Mouse (Mus musculus): ENCODE measurements around the gene Flrt1. TPM values are rescaled to one million over a fixed set of nuclear protein-coding genes. Genes with fewer than 3 reads are reported as not detected.
"Not testable (repeated sequence)": the region's sequence is repeated elsewhere in the genome, so short reads cannot be mapped to it uniquely, and the experiment has no call there.

The Flrt1 gene
- polyA plus RNA-seq, 1 experiment from 2014 or later = 9.9 TPM

GRCm38 (mm10) chr19:7062916-7063315, 42.6 kb downstream of the Flrt1 start:
- Histone ChIP-seq H3K27me3 (replicated peaks) (peaks cover 47% of the 10 kb centered on the region), H3K4me2 (replicated peaks) (no peak overlapping the region), H3K36me3 (no peaks in the 10 kb centered on the region), H3K9ac (no peak overlapping the region), H3K27ac (no peak overlapping the region), H3K9me3 (no peaks in the 10 kb centered on the region), H3K4me3 (no peak overlapping the region), H3K4me1 (peaks cover 34% of the 10 kb centered on the region)
- WGBS = 92% methylated on average over 8 of the region's 8 CpGs
- no peak for ATAC-seq (ENCODE audit: low FRiP score, low read depth)

GRCm38 (mm10) chr19:7062110-7062509, 43.4 kb downstream of the Flrt1 start:
- Histone ChIP-seq H3K36me3 (no peaks in the 10 kb centered on the region), H3K27me3 (replicated peaks) (peaks cover 49% of the 10 kb centered on the region), H3K4me3 (no peak overlapping the region), H3K4me1 (peaks cover 34% of the 10 kb centered on the region), H3K4me2 (replicated peaks) (no peak overlapping the region), H3K9ac (no peak overlapping the region), H3K9me3 (no peaks in the 10 kb centered on the region), H3K27ac (no peak overlapping the region)
- WGBS = 83% methylated on average over 5 of the region's 5 CpGs
- ATAC-seq (ENCODE audit: low FRiP score, low read depth) = no peak

- Histone ChIP-seq H3K27ac (no peak overlapping the region), H3K4me1 (peaks cover 27% of the 10 kb centered on the region), H3K9me3 (no peaks in the 10 kb centered on the region), H3K9ac (no peak overlapping the region), H3K4me3 (no peak overlapping the region), H3K27me3 (replicated peaks) (peaks cover 51% of the 10 kb centered on the region), H3K36me3 (no peaks in the 10 kb centered on the region), H3K4me2 (replicated peaks) (peak overlapping the region; percentile 100; the same call in 1 of the 2 replicates)
- no peak for ATAC-seq (ENCODE audit: low FRiP score, low read depth)
- 64% methylated on average over 6 of the region's 6 CpGs for WGBS
Measured at GRCm38 (mm10) chr19:7058541-7058940, 47.0 kb downstream of the Flrt1 start.

- Histone ChIP-seq H3K4me2 (replicated peaks) (peak overlapping the region; percentile 100), H3K4me1 (peaks cover 27% of the 10 kb centered on the region), H3K9me3 (no peaks in the 10 kb centered on the region), H3K9ac (0 out of 2 replicates have a peak overlapping the region, but pooled peaks have one; percentile 5), H3K36me3 (no peaks in the 10 kb centered on the region), H3K4me3 (peak overlapping the region; percentile 65; the same call in 1 of the 2 replicates), H3K27ac (no peak overlapping the region), H3K27me3 (replicated peaks) (peaks cover 47% of the 10 kb centered on the region)
- peak; percentile 51 for ATAC-seq (ENCODE audit: low FRiP score, low read depth)
- WGBS = under 1% methylated on average over 15 of the region's 15 CpGs
Measured at GRCm38 (mm10) chr19:7057722-7058207, 47.8 kb downstream of the Flrt1 start.

- H3K27me3 ChIP-seq (replicated peaks) = peaks cover 47% of the 10 kb centered on the region
- peak; percentile 51 for ATAC-seq (ENCODE audit: low FRiP score, low read depth)
Measured at GRCm38 (mm10) chr19:7057126-7057721, 48.3 kb downstream of the Flrt1 start.

DNA sequence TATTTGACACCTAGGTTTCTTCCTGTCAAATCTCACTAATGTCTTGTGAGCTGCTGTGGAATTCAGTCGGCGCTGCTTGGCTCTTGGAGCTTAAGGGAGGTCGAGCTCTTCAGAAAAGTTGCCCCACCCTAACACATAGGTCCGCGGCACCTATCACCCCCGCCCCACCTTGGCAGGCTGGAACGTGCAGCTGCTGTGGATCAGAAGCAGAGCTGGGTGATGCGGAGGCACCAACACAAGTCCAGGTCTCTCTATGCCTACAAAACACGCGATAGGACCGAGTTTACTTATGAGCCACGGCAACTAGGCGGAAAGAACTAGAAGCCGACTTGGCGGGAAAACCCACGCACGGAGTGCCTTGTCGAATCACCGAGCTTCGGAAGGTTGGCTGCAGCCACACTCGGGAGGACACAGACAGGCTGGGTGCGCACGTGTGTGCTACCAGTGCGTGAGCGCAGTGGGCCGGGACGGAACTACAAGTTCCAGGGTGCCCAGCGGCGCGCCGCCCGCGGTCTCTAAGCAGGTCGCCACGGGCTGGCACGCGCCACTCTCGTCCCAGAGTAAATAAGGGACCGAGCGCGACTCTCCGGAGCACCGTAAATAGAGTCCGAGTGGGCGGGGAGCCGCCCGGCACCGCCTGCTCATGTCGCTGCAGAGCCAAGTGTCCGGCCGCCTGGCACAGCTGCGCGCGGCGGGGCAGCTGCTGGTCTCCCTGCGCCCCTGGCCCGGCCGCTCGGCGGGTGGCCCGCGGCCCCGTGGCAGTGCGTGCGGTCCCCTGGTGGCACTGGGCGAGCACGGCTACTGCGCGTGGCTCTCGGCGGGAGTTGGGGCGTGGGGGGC, 49.1 kb downstream of the Flrt1 start, which contains the start of gene Macrod1:
Gene Macrod1, plus strand, starts transcription at position 563 of the 840 bp plus-strand sequence.
- Histone ChIP-seq H3K4me3 (peak within 1 kb of the TSS; percentile 65), H3K9me3 (no peaks in the 10 kb centered on the region), H3K27ac (no peak within 1 kb of the TSS), H3K9ac (peak within 1 kb of the TSS; percentile 68), H3K4me1 (peaks cover 27% of the 10 kb centered on the region), H3K4me2 (replicated peaks) (peak within 1 kb of the TSS; percentile 100), H3K36me3 (no peaks in the 10 kb centered on the region), H3K27me3 (replicated peaks) (peaks cover 47% of the 10 kb centered on the region)
- WGBS = 2% methylated on average over 72 of the region's 72 CpGs
- peak; percentile 88 for ATAC-seq (ENCODE audit: low FRiP score, low read depth)

More at GRCm38 (mm10) chr19:7057126-7057721, 48.3 kb downstream of the Flrt1 start:
- no peak overlapping the region for H3K27ac ChIP-seq
- H3K4me3 ChIP-seq = peak overlapping the region; percentile 65
- peak overlapping the region; percentile 100 for H3K4me2 ChIP-seq (replicated peaks)
- H3K9ac ChIP-seq = peak overlapping the region; percentile 68
- WGBS = 4% methylated on average over 16 of the region's 16 CpGs
- no peaks in the 10 kb centered on the region for H3K9me3 ChIP-seq
- H3K4me1 ChIP-seq = peaks cover 27% of the 10 kb centered on the region
- H3K36me3 ChIP-seq = no peaks in the 10 kb centered on the region

- Histone ChIP-seq H3K4me2 (replicated peaks) (no peak overlapping the region), H3K36me3 (no peaks in the 10 kb centered on the region), H3K4me1 (peaks cover 27% of the 10 kb centered on the region), H3K9me3 (no peaks in the 10 kb centered on the region), H3K4me3 (no peak overlapping the region), H3K27ac (no peak overlapping the region), H3K27me3 (replicated peaks) (peaks cover 44% of the 10 kb centered on the region), H3K9ac (no peak overlapping the region)
- WGBS = 44% methylated on average over 3 of the region's 3 CpGs
- ATAC-seq (ENCODE audit: low FRiP score, low read depth) = no peak
Measured at GRCm38 (mm10) chr19:7055173-7055572, 50.4 kb downstream of the Flrt1 start.

- H3K4me2 ChIP-seq (replicated peaks) = no peak overlapping the region
- no peak overlapping the region for H3K9ac ChIP-seq
- no peak for ATAC-seq (ENCODE audit: low FRiP score, low read depth)
- H3K27ac ChIP-seq = no peak overlapping the region
- 52% methylated on average over 10 of the region's 10 CpGs for WGBS
- no peaks in the 10 kb centered on the region for H3K36me3 ChIP-seq
- H3K9me3 ChIP-seq = no peaks in the 10 kb centered on the region
- H3K4me3 ChIP-seq = no peak overlapping the region
- H3K4me1 ChIP-seq = peaks cover 27% of the 10 kb centered on the region
- peaks cover 40% of the 10 kb centered on the region for H3K27me3 ChIP-seq (replicated peaks)
Measured at GRCm38 (mm10) chr19:7054772-7055171, 50.8 kb downstream of the Flrt1 start.

DNA sequence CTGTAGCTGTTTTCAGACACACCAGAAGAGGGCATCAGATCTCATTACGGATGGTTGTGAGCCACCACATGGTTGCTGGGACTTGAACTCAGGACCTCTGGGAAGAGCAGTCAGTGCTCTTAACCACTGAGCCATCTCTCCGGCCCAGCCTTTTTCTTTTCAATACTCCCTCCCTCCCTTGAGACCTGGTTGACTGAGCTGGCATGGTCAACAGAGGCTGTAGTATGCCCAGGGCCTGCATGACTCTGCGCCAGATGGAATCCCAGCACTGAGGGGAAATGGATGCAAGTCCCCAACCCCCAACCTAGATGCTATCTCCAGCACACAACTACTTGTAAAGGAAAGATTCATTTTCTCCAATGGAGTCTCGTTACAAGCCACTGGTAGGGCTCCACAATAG, 52.1 kb downstream of the Flrt1 start:
- H3K9me3 ChIP-seq; H3K4me3 ChIP-seq; H3K36me3 ChIP-seq; H3K27ac ChIP-seq; H3K4me2 ChIP-seq (replicated peaks); ATAC-seq (ENCODE audit: low FRiP score, low read depth); H3K9ac ChIP-seq: not testable (repeated sequence)
- H3K27me3 ChIP-seq (replicated peaks) = peaks cover 28% of the 10 kb centered on the region
- 86% methylated on average over 4 of the region's 4 CpGs for WGBS
- peaks cover 23% of the 10 kb centered on the region for H3K4me1 ChIP-seq

DNA sequence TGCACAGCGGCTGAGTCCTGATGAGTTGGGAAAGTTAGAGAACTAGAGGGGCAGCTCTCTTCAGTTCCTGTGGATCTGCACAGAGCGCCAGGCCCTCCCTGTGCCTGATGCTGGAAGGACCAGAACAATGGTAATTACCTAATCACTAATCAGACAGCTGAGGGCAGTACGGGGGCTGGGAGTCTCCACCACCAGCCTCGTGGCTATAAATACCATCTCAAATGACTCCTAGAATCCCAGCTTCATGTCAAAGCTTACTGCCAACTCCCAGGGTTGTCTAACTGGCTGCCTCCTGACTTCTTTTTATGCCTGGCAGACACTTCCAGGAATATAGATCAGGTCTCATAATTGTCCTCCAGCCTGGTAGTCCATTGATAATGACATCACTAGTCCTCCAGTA, 60.8 kb downstream of the Flrt1 start:
- Histone ChIP-seq H3K9me3 (no peaks in the 10 kb centered on the region), H3K4me3 (no peak overlapping the region), H3K9ac (no peak overlapping the region), H3K4me1 (no peaks in the 10 kb centered on the region), H3K36me3 (no peaks in the 10 kb centered on the region), H3K27me3 (replicated peaks) (no peaks in the 10 kb centered on the region), H3K27ac (no peak overlapping the region), H3K4me2 (replicated peaks) (no peak overlapping the region)
- 21% methylated on average over 4 of the region's 4 CpGs for WGBS
- ATAC-seq (ENCODE audit: low FRiP score, low read depth) = no peak

DNA sequence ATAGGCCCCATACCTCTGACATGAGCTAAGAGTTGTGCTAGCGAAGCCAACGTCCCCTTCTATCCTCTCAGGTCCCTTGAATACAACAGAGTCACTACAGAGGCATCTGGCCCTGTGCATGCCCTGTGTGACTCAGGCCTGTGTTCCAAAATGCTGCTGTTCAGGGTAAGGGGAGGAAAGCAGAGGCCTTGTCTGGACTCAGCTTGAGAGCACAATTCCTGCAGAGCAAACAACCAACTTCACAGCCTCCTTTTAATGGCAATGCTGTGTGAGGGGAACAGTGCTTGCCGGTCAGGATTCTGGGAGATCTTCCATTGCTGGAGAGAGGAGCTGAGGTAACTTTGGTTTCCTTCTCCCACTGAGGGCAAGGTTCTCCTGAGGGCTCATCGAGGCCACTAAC, 61.2 kb downstream of the Flrt1 start:
- WGBS = 40% methylated on average over 4 of the region's 4 CpGs
- no peaks in the 10 kb centered on the region for H3K4me1 ChIP-seq
- H3K27ac ChIP-seq = no peak overlapping the region
- H3K36me3 ChIP-seq = no peaks in the 10 kb centered on the region
- no peak overlapping the region for H3K9ac ChIP-seq
- no peak for ATAC-seq (ENCODE audit: low FRiP score, low read depth)
- H3K27me3 ChIP-seq (replicated peaks) = no peaks in the 10 kb centered on the region
- H3K9me3 ChIP-seq = no peaks in the 10 kb centered on the region
- no peak overlapping the region for H3K4me2 ChIP-seq (replicated peaks)
- H3K4me3 ChIP-seq = no peak overlapping the region

Measured in neural tube, embryonic 12.5 days (tissue).